Mouse (Mus musculus): ENCODE measurements around the gene Opalin. TPM values are rescaled to one million over a fixed set of nuclear protein-coding genes. Genes with fewer than 3 reads are reported as not detected.

Opalin gene
- total and polyA plus RNA-seq, 2 experiments from 2014 or later: not detected

DNA sequence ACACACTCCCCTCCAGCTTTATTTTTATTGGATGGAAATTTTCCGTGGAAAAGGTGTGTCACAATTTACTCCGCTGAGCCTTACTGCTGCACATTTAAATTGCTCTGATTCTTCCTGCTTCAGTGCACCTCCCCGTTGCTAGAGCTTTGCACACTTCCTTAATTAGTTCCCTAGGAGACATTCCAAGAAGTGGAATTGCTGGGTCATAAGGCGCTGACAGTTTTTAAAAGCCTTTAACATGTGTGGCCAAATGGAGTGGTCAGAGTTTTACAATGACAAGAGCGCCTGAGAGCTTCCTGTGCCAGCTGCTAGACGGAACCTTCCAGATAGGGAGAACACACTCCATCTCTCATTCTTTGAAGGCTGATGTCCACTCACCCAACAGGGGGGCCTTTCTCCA lies 35.7 kb upstream of the Opalin start:
- H3K4me1 ChIP-seq (ENCODE audit: insufficient read depth, low read length): peaks cover 7% of the 10 kb centered on the region
- 18% methylated on average over 6 of the region's 6 CpGs for WGBS
- ATAC-seq (no peak), DNase-seq (ENCODE audit: low spot score) (no peak)
- no peaks in the 10 kb centered on the region for H3K9me3 ChIP-seq (ENCODE audit: low read length)
- TF ChIP-seq CTCF (IDR thresholded peaks at IDR 0.05; ENCODE audit: low read depth): no peak
- H3K27me3 ChIP-seq (ENCODE audit: insufficient read depth, low read length): 0 out of 2 replicates have a peak, but pooled peaks cover 5% of the 10 kb centered on the region
- no peak overlapping the region for H3K4me3 ChIP-seq (ENCODE audit: low read length)
- H3K27ac ChIP-seq: no peak overlapping the region
- no peak overlapping the region for H3K4me2 ChIP-seq (ENCODE audit: low read depth, low read length)
- H3K9ac ChIP-seq (replicated peaks; ENCODE audit: low read length): no peak overlapping the region
- H3K36me3 ChIP-seq (ENCODE audit: insufficient read depth, low read length): no peaks in the 10 kb centered on the region

DNA sequence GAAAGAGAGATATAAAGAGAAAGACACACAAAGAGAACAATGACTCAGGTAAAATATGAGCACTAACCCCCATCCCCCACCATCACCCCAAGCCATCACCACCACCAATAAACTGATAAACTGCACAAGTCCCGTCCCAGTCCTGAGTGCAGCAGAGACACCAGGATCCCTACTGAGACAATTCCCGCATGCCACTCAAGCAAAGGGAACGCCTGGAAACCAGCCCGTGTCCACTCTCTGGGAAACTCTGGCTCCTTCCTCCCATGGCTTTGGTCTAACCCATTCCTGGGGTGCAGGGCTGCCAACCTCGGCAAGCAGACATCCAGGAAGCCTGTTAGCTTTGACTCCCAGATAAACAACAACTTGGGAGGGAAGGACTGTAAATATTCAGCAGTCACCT lies 33.1 kb upstream of the Opalin start:
- H3K4me3 ChIP-seq (ENCODE audit: low read length): no peak overlapping the region
- WGBS: 14% methylated on average over 5 of the region's 5 CpGs
- H3K4me1 ChIP-seq (ENCODE audit: insufficient read depth, low read length): peaks cover 7% of the 10 kb centered on the region
- no peak for DNase-seq (ENCODE audit: low spot score)
- no peak for TF ChIP-seq CTCF (IDR thresholded peaks at IDR 0.05; ENCODE audit: low read depth)
- peaks cover 9% of the 10 kb centered on the region; the same call in 1 of the 2 replicates for H3K27me3 ChIP-seq (ENCODE audit: insufficient read depth, low read length)
- no peak overlapping the region for H3K9ac ChIP-seq (replicated peaks; ENCODE audit: low read length)
- no peaks in the 10 kb centered on the region for H3K9me3 ChIP-seq (ENCODE audit: low read length)
- no peak overlapping the region for H3K4me2 ChIP-seq (ENCODE audit: low read depth, low read length)
- H3K27ac ChIP-seq: no peak overlapping the region
- no peaks in the 10 kb centered on the region for H3K36me3 ChIP-seq (ENCODE audit: insufficient read depth, low read length)
- ATAC-seq: no peak

DNA sequence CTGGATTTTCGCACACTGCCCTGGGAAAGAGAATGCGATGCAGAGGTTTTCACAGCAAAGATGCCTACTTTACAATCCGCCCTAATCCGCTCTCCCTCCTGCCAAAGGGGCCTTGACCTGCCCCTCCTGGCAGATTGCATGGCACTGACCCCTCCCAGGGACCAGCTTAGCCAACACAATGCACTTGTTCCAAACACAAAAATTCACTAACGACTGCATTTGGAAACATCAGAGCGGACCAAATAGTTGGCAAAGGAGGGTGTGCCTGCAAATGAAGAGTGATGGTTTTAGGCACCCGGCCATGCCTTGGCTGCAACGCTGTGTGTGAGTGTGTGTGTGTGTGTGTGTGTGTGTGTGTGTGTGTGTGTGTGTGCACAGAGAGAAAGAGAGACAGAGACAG lies 32.6 kb upstream of the Opalin start:
- no peak overlapping the region for H3K4me3 ChIP-seq (ENCODE audit: low read length)
- ATAC-seq (peak; percentile 75), DNase-seq (ENCODE audit: low spot score) (peak; percentile 79)
- no peaks in the 10 kb centered on the region for H3K9me3 ChIP-seq (ENCODE audit: low read length)
- H3K9ac ChIP-seq (replicated peaks; ENCODE audit: low read length): no peak overlapping the region
- H3K27me3 ChIP-seq (ENCODE audit: insufficient read depth, low read length): peaks cover 9% of the 10 kb centered on the region; the same call in 1 of the 2 replicates
- no peaks in the 10 kb centered on the region for H3K36me3 ChIP-seq (ENCODE audit: insufficient read depth, low read length)
- peaks cover 7% of the 10 kb centered on the region for H3K4me1 ChIP-seq (ENCODE audit: insufficient read depth, low read length)
- H3K4me2 ChIP-seq (ENCODE audit: low read depth, low read length): no peak overlapping the region
- no peak for TF ChIP-seq CTCF (IDR thresholded peaks at IDR 0.05; ENCODE audit: low read depth)
- H3K27ac ChIP-seq: no peak overlapping the region
- 23% methylated on average over 8 of the region's 8 CpGs for WGBS

DNA sequence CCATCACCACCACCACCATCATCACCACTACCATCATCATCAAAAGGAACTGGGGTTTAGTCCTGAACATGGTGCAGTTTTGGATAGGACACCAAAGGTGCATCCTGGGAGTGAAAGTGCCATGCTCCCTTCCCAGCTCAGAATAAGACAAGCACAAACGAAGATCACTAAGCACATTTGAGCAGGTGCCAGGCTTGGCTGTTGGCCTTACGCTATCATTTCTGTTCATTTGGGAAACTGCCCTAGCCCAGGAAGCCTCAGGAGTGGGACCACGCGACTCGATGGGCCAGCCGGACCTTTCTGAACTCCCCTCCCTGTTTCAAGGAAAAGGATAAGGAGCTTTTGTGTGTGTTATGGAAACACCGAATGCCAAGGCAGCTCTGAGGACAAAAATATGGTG lies 31.8 kb upstream of the Opalin start:
- no peak overlapping the region for H3K27ac ChIP-seq
- no peak overlapping the region for H3K4me3 ChIP-seq (ENCODE audit: low read length)
- no peak overlapping the region for H3K4me2 ChIP-seq (ENCODE audit: low read depth, low read length)
- no peaks in the 10 kb centered on the region for H3K9me3 ChIP-seq (ENCODE audit: low read length)
- TF ChIP-seq CTCF (IDR thresholded peaks at IDR 0.05; ENCODE audit: low read depth): no peak
- H3K9ac ChIP-seq (replicated peaks; ENCODE audit: low read length): no peak overlapping the region
- no peak for ATAC-seq
- H3K4me1 ChIP-seq (ENCODE audit: insufficient read depth, low read length): peaks cover 7% of the 10 kb centered on the region
- peaks cover 9% of the 10 kb centered on the region; the same call in 1 of the 2 replicates for H3K27me3 ChIP-seq (ENCODE audit: insufficient read depth, low read length)
- DNase-seq (ENCODE audit: low spot score): no peak
- no peaks in the 10 kb centered on the region for H3K36me3 ChIP-seq (ENCODE audit: insufficient read depth, low read length)
- WGBS: 47% methylated on average over 7 of the region's 7 CpGs

DNA sequence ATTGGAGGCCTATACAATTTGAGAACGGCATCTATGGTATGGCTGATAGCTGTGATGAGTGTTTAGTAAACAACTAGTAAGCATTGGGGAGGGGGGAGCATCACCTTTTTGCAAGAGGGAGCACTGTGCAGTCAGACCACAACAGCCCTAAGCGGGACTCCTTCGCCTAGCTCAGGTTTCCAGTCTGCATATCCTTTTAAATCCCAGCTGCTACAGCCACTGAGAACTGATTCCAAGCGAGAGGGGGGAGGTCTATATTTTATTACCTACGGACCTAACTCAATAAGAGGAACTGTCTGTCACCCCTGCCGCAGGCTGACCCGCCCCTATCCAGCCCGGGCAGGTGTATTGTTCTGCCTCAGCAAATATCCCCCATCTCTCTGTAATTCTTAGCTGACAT lies 30.6 kb upstream of the Opalin start:
- Histone ChIP-seq H3K27ac (no peak overlapping the region), H3K9ac (replicated peaks; ENCODE audit: low read length) (no peak overlapping the region), H3K27me3 (ENCODE audit: insufficient read depth, low read length) (peaks cover 9% of the 10 kb centered on the region; the same call in 1 of the 2 replicates), H3K4me1 (ENCODE audit: insufficient read depth, low read length) (peaks cover 7% of the 10 kb centered on the region), H3K4me2 (ENCODE audit: low read depth, low read length) (no peak overlapping the region), H3K36me3 (ENCODE audit: insufficient read depth, low read length) (no peaks in the 10 kb centered on the region), H3K4me3 (ENCODE audit: low read length) (no peak overlapping the region), H3K9me3 (ENCODE audit: low read length) (no peaks in the 10 kb centered on the region)
- WGBS: 73% methylated on average over 8 of the region's 8 CpGs
- DNase-seq (ENCODE audit: low spot score): no peak
- no peak for ATAC-seq
- no peak for TF ChIP-seq CTCF (IDR thresholded peaks at IDR 0.05; ENCODE audit: low read depth)

DNA sequence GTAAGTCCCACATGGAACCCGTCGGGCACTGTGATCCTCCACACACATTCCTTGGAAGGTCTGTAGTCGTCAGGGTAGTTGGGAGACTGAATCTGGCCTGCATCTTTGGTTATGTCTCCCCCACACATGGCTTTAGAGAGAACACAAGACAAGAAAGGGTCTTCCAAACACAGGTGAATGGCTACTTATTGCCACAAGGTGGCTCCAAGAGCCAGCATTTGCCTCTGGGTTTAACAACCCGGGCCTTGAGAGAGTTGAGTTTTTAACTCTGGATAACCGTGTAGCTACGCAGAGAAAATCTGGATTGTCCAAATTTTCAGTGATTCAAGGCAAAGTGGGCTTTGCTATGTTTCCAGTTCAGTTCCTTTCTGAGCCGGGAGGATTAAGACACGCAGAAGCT lies 28.0 kb upstream of the Opalin start:
- no peaks in the 10 kb centered on the region for H3K9me3 ChIP-seq (ENCODE audit: low read length)
- no peak overlapping the region for H3K9ac ChIP-seq (replicated peaks; ENCODE audit: low read length)
- no peaks in the 10 kb centered on the region for H3K36me3 ChIP-seq (ENCODE audit: insufficient read depth, low read length)
- H3K27ac ChIP-seq: no peak overlapping the region
- 34% methylated on average over 8 of the region's 8 CpGs for WGBS
- peaks cover 5% of the 10 kb centered on the region for H3K4me1 ChIP-seq (ENCODE audit: insufficient read depth, low read length)
- no peak overlapping the region for H3K4me2 ChIP-seq (ENCODE audit: low read depth, low read length)
- H3K27me3 ChIP-seq (ENCODE audit: insufficient read depth, low read length): peaks cover 4% of the 10 kb centered on the region; the same call in 1 of the 2 replicates
- no peak overlapping the region for H3K4me3 ChIP-seq (ENCODE audit: low read length)
- DNase-seq (ENCODE audit: low spot score): peak; percentile 88
- 0 out of 2 replicates have a peak, but pooled peaks have one; percentile 41 for ATAC-seq
- peak; percentile 89 for TF ChIP-seq CTCF (IDR thresholded peaks at IDR 0.05; ENCODE audit: low read depth)

DNA sequence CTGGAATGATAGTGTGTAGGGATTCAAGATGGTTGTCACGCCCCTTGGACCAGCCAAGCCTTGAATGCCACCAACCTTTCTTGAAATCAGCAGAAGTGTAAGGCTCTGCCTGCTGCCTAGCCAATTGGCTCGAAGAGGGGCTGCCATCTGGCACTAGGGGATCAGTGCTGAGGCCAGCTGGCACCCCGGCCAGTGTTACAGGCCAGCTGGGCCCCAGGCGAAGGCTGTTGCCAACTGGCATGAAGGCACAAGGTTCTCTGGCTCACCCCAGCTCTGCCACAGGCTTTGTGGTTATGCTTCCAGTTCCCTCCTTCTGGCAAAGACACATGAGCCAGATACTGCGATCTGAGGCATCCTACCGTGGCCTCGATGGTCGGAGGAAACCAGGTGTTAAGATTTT lies 24.5 kb upstream of the Opalin start:
- TF ChIP-seq CTCF (IDR thresholded peaks at IDR 0.05; ENCODE audit: low read depth): no peak
- WGBS: 43% methylated on average over 8 of the region's 8 CpGs

More for the DNA sequence above, 24.5 kb upstream of the Opalin start:
- ATAC-seq (peak; percentile 92), DNase-seq (ENCODE audit: low spot score) (peak; percentile 92)
- Histone ChIP-seq H3K9me3 (ENCODE audit: low read length) (no peaks in the 10 kb centered on the region), H3K27ac (no peak overlapping the region), H3K4me2 (ENCODE audit: low read depth, low read length) (no peak overlapping the region), H3K9ac (replicated peaks; ENCODE audit: low read length) (no peak overlapping the region), H3K4me3 (ENCODE audit: low read length) (no peak overlapping the region), H3K27me3 (ENCODE audit: insufficient read depth, low read length) (peaks cover 10% of the 10 kb centered on the region; the same call in 1 of the 2 replicates), H3K4me1 (ENCODE audit: insufficient read depth, low read length) (no peaks in the 10 kb centered on the region), H3K36me3 (ENCODE audit: insufficient read depth, low read length) (no peaks in the 10 kb centered on the region)
